Mouse (Mus musculus) regulatory T cell (primary cell): Measurements from ENCODE around the gene Zfyve16.

Experiments used
- in situ Hi-C: fragments of 300-600 bp; cut with MboI, MseI; formaldehyde crosslinking; loops from one replicate; pipeline ENCODE4 v1.15.1; 2025; ENCODE audit warnings: high pct_unique_total_duplicates

The Zfyve16 gene

GRCm38 (mm10) chr13:92469381-92469780 is 61.3 kb downstream of the Zfyve16 start:
- in situ Hi-C loops: no loop called here

GRCm38 (mm10) chr13:92467891-92468290 is 62.8 kb downstream of the Zfyve16 start:
- in situ Hi-C loops: no loop called here

DNA sequence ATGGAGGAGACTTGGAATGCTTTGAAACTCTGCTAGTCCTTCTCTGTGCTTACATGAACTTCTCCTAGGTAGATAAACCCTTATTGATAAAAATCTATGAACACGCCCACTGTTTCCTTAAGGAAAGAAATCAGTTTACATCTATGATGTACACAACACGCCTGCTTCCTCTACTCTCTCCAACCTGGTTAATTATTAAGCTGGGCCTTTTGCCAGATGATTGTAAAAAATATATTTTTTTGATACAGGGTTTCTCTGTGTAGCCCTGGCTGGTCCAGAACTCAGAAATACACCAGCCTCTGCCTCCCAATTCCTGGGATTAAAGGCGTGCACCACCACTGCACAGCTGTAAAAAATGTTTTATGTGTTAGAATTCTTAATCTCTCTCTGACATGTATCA is 66.0 kb downstream of the Zfyve16 start:
- in situ Hi-C loops: no loop called here

- in situ Hi-C loops: no loop called here
These were observed 83.8 kb downstream of the Zfyve16 start for GRCm38 (mm10) chr13:92446872-92447271.

- in situ Hi-C loops: no loop called here
These were observed 90.4 kb downstream of the Zfyve16 start for GRCm38 (mm10) chr13:92440286-92440685.

DNA sequence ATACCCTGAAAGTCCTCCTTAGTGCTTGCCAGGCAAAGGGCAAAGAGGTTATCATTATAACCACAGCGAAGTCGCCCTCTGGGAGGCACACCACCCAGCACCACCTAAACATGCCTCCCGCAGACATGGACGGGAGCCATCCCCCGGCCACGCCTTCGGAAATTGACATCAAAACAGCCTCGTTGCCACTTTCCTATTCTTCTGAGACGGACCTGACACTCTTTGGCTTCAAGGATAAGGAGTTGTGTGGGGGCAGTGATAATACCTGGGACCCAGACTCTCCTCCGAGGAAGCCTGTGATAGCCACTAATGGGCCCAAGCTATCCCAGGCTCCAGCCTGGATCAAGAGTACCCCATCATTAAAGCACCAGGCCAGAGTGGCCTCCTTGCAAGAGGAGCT is 92.0 kb downstream of the Zfyve16 start:
- in situ Hi-C loops: no loop called here
